Mouse (Mus musculus) testis, adult 2 months (tissue): Measurements from ENCODE around the gene Osbpl2. TPM values are rescaled to one million over a fixed set of nuclear protein-coding genes. Genes with fewer than 3 reads are reported as not detected.

Experiments used
- H3K27ac ChIP-seq: fragments of 200-500 bp; 2 replicates; pipeline ENCODE4 v1.5.1; 2012; ENCODE audit warnings: low read depth, low read length; ENCODE audit not compliant: control insufficient read depth, insufficient read depth
- H3K27me3 ChIP-seq: fragments of 200-500 bp; 2 replicates; pipeline ENCODE4 v1.6.1; 2012; ENCODE audit warnings: mild to moderate bottlenecking, low read length, moderate library complexity; ENCODE audit not compliant: control insufficient read depth, insufficient read depth
- H3K36me3 ChIP-seq: fragments of 200-500 bp; 2 replicates; pipeline ENCODE4 v1.6.1; 2012; ENCODE audit warnings: mild to moderate bottlenecking, low read length; ENCODE audit not compliant: control insufficient read depth, insufficient read depth
- H3K4me1 ChIP-seq: fragments of 200-500 bp; 2 replicates; pipeline ENCODE4 v1.6.1; 2012; ENCODE audit warnings: low read length; ENCODE audit not compliant: control insufficient read depth, insufficient read depth
- H3K4me3 ChIP-seq: fragments of 200-500 bp; 2 replicates; pipeline ENCODE4 v1.5.1; 2012; ENCODE audit warnings: low read depth, mild to moderate bottlenecking, low read length, moderate library complexity, mixed read lengths; ENCODE audit not compliant: control insufficient read depth
- CTCF ChIP-seq: fragments of 200-500 bp; IDR thresholded peaks from 2 replicates; pipeline ENCODE4 v1.5.1; 2012; ENCODE audit warnings: low read depth, mild to moderate bottlenecking, inconsistent platforms, low read length, moderate library complexity; ENCODE audit not compliant: control insufficient read depth, insufficient read depth, insufficient replicate concordance
- POLR2A ChIP-seq: fragments of 200-500 bp; IDR thresholded peaks from 2 replicates; pipeline ENCODE4 v1.6.1; 2012; ENCODE audit warnings: low read depth, mild to moderate bottlenecking, inconsistent platforms, low read length, moderate library complexity; ENCODE audit not compliant: control insufficient read depth
- polyA plus RNA-seq: library from polyadenylated mRNA; depleted of rRNA; stranded (reverse); fragments of >200 nt; gene quantifications from 2 replicates; pipeline ENCODE4 v1.2.3, GENCODE M21; 2012

Osbpl2 gene
- polyA plus RNA-seq, 1 experiment, result 16.0 TPM

- peaks cover 13% of the 10 kb centered on the region for H3K4me1 ChIP-seq
- no peak for TF ChIP-seq POLR2A
- no peak for TF ChIP-seq CTCF
- H3K27me3 ChIP-seq, result no peaks in the 10 kb centered on the region
- no peak overlapping the region for H3K27ac ChIP-seq
- peak overlapping the region; percentile 48 for H3K4me3 ChIP-seq
- no peaks in the 10 kb centered on the region; the same call in 1 of the 2 replicates for H3K36me3 ChIP-seq
These were observed 55.0 kb downstream of the Osbpl2 start for GRCm38 (mm10) chr2:180174121-180174520.

GRCm38 (mm10) chr2:180175725-180176124 is 56.6 kb downstream of the Osbpl2 start:
- H3K4me3 ChIP-seq, result no peak overlapping the region
- H3K4me1 ChIP-seq, result peaks cover 9% of the 10 kb centered on the region
- TF ChIP-seq CTCF (no peak), POLR2A (no peak)
- H3K27ac ChIP-seq, result no peak overlapping the region
- H3K36me3 ChIP-seq, result no peaks in the 10 kb centered on the region; the same call in 1 of the 2 replicates
- no peaks in the 10 kb centered on the region for H3K27me3 ChIP-seq

DNA sequence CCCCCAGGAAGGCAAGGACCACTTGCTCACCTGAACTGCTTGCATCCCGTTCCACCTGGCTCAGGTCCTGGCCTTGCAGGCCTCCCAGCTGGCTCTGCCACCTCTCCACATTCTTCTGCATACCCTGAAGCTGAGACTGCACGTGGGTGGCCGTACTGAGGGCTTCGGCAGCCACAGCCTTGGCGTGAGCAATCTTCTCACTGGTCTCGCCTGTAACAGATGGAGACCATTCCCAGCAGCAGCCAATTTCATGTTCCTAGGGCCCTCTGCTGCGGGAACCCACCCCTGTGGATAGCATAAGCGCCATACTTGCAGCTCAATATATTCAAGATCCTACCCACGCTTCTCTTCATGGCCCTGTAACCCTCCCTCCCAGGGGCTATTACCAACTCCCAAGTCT is 62.4 kb downstream of the Osbpl2 start:
- TF ChIP-seq CTCF (no peak), POLR2A (no peak)
- H3K27ac ChIP-seq, result no peak overlapping the region
- H3K4me3 ChIP-seq, result no peak overlapping the region
- H3K36me3 ChIP-seq, result no peaks in the 10 kb centered on the region
- H3K4me1 ChIP-seq, result no peaks in the 10 kb centered on the region
- H3K27me3 ChIP-seq, result no peaks in the 10 kb centered on the region

DNA sequence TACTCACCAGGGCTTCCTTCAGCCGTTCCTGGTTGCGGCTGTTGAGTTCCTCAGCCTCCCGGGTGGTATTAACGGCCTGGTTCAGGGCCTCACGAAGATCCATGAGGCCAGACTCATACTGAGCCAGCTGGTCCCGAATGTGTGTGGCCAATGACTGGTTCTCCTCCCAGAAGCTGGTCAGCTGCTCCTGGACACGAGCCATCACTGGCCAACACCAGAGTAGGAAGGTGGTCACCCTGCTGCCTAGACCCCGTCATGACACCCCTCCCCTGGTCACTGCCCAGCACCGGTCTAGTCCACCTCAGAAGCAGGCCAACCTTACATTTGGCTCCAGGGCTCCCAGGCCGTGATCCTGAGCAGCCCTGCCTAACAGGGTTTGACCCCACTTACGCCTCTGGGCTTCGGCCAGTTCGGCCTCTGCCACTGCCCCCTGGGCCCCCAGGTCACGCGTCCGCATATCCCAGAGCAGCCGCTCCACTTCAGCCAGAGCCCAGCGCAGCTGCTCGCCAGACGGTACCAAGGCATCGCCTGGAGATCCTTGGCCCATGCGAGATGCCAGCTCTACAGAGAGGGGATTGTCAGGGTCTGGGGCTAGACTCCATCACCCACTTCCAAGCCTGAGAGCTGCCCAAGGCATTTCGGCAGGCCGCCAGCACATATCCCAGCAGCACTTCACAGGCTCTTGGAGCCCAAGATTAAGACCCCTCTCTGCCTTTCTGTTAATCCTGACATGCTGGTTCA is 65.1 kb downstream of the Osbpl2 start:
- Histone ChIP-seq H3K4me3 (no peak overlapping the region), H3K4me1 (no peaks in the 10 kb centered on the region), H3K27ac (no peak overlapping the region), H3K27me3 (no peaks in the 10 kb centered on the region), H3K36me3 (no peaks in the 10 kb centered on the region)
- TF ChIP-seq CTCF, result no peak
- no peak for TF ChIP-seq POLR2A

DNA sequence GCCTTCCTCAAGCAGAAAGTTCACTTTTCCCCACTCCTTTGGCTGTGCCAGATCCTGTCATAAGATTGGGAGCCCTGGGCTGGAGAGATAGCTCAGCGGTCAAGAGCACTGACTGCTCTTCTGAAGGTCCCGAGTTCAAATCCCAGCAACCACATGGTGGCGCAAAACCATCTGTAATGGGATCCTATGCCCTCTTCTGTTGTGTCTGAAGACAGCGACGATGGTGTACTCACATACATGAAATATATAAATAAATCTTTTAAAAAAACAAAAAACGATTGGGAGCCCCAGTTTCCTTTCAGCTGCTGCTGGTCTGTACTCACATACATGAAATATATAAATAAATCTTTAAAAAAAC is 65.6 kb downstream of the Osbpl2 start:
- TF ChIP-seq CTCF (no peak), POLR2A (no peak)
- H3K36me3 ChIP-seq, result no peaks in the 10 kb centered on the region

GRCm38 (mm10) chr2:180185686-180186085 is 66.6 kb downstream of the Osbpl2 start:
- H3K27ac ChIP-seq, result no peak overlapping the region
- no peaks in the 10 kb centered on the region for H3K27me3 ChIP-seq
- H3K4me1 ChIP-seq, result no peaks in the 10 kb centered on the region
- TF ChIP-seq POLR2A, result no peak
- no peak for TF ChIP-seq CTCF
- H3K4me3 ChIP-seq, result no peak overlapping the region
- H3K36me3 ChIP-seq, result no peaks in the 10 kb centered on the region

More for the DNA sequence above, 65.6 kb downstream of the Osbpl2 start:
- Histone ChIP-seq H3K27ac (no peak overlapping the region), H3K4me1 (no peaks in the 10 kb centered on the region), H3K4me3 (no peak overlapping the region), H3K27me3 (no peaks in the 10 kb centered on the region)

DNA sequence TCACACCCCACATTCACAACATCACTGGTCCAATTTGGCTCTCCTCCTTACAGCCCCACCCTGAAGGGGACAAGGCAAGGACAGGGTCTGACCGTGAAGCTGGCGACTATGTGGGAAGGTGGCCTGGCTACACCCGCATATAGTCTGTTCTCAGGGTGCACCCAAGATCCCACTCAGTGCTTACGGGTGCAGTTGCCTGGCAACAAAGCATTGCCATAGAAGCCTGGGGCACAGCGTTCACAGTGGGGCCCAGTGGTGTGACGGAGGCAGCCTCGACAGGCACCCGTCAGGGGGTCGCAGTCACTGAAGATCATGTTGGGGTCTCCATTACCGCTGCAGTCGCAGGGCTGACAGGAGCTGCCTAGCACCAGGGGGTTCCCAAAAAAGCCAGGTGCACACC is 68.3 kb downstream of the Osbpl2 start:
- Histone ChIP-seq H3K36me3 (no peaks in the 10 kb centered on the region), H3K4me1 (no peaks in the 10 kb centered on the region), H3K27ac (no peak overlapping the region), H3K27me3 (no peaks in the 10 kb centered on the region), H3K4me3 (no peak overlapping the region)
- TF ChIP-seq POLR2A (no peak), CTCF (no peak)

DNA sequence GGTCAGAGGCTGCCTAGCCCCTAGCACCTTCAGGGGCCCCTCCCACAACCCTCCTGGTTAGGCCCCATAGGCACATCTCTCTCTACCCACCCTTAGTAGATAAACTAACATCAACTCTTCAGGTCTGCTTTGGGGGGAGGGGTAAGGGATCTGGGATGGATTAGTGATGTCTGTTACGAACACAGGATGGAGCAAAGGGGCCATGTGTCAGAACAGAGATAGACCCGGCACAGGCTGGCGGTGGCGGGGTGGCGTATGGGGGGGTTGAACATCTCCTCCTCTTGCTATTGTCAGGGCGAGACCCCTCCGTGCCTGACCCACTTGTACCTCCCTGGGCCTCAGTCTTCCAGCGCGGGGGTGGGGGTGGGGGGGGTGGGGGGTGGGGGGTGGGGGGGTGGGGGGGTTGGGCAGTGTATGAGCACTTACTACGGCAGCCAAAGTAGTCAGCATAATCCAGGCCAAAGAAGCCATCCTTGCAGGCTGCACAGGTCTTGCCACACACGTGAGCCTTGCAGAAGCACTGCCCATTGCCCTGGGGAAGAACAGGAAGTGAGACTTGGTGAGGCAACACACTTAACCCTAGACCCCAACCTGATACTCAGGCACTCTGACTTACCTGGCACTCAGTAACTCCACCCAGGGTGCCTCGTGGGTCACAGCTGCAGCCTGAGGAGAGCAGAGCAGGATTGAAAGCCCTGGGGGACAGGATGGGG is 77.7 kb downstream of the Osbpl2 start:
- no peak for TF ChIP-seq POLR2A
- Histone ChIP-seq H3K27ac (no peak overlapping the region), H3K36me3 (no peaks in the 10 kb centered on the region), H3K4me3 (no peak overlapping the region), H3K27me3 (no peaks in the 10 kb centered on the region), H3K4me1 (no peaks in the 10 kb centered on the region)
